Mouse (Mus musculus): ENCODE results near the gene Plekhf1. TPM values are rescaled to one million over a fixed set of nuclear protein-coding genes. Genes with fewer than 3 reads are reported as not detected.

Gene Plekhf1
- polyA plus RNA-seq, 1 experiment from 2014 or later, result 0.37 TPM

DNA sequence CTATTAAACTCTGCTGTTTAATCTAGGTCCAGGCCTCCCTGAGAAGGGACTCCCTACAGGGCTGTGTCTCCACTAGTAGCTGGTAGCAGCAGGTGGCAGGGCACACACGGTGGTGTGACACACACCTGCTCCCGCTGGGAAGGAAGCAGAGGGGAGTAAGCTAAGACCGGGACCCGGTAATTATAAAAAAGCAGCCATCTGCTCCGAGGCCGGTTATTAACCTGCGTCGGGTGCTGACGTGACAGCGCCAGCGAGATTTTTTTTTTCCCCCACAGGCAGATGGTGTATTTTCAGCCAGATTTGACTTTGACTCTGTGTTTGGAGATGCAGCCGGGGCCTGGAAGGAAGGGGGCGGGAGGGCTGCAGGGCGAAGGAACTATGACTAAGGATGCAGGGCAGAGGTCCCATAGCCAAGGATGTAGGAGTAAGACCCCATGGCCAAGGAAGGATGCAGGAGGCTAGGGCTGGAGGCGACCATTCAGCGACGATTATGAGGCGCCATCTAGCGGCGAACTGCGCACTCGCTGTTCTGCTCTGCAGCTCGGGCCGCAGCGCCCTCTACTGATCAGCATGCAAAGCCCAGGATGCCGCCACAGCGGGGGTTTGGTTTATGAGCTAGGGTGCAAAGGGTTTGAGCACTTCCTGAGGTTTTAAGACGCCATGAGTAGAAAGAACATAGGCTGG, 27.1 kb downstream of the Plekhf1 start:
- Histone ChIP-seq H3K4me2 (ENCODE audit: low read length) (peak overlapping the region; percentile 61), H3K36me3 (ENCODE audit: control insufficient read depth, insufficient read depth, low read length) (no peaks in the 10 kb centered on the region), H3K4me3 (replicated peaks; ENCODE audit: low read depth, low read length) (peak overlapping the region; percentile 35), H3K4me1 (ENCODE audit: control insufficient read depth, insufficient read depth, low read length) (no peaks in the 10 kb centered on the region), H3K27me3 (ENCODE audit: control insufficient read depth, insufficient read depth, low read length) (no peaks in the 10 kb centered on the region), H3K27ac (replicated peaks; ENCODE audit: low read depth, low read length) (peak overlapping the region; percentile 58; the same call in 1 of the 2 replicates), H3K9me3 (ENCODE audit: control insufficient read depth, low read length) (no peaks in the 10 kb centered on the region), H3K9ac (replicated peaks; ENCODE audit: low read length) (peak overlapping the region; percentile 59)
- DNase-seq, result peak; percentile 95
- peak; percentile 93 for ATAC-seq (ENCODE audit: low FRiP score, low TSS enrichment)
- 2% methylated on average over 28 of the region's 28 CpGs for WGBS

DNA sequence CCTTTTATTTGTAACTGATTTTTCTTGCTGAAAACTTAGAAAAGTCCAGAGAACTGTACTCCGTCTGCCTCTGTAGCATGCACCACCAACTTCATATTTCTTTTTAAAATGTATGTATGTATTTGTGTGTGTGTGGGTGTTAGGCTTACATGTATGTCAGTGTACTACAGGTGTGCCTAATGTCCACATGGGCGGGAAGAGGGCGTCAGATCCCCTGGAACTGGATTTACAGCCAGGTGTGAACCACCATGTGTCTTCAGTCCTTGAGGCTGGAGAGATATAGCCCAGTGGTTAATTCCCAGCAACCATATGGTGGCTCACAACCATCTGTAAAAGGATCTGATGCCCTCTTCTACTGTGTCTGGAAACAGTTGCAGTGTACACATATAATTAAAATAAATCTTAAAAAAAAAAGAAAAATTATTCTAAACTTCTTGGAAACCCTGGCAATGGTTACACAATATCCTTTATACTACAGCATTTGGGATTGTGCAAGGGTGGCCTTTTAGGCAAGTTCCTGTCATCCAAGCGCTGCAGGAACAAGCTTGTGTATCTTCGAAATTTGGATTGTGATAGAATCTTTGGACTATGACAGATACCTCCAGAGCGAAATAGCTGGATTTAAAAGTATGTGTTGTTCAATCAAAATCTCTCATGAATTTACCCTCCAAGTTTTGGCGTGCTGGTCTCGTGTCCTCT, 27.8 kb downstream of the Plekhf1 start:
- Histone ChIP-seq H3K27me3 (ENCODE audit: control insufficient read depth, insufficient read depth, low read length) (no peaks in the 10 kb centered on the region), H3K36me3 (ENCODE audit: control insufficient read depth, insufficient read depth, low read length) (0 out of 2 replicates have a peak, but pooled peaks cover 1% of the 10 kb centered on the region), H3K4me3 (replicated peaks; ENCODE audit: low read depth, low read length) (peak overlapping the region; percentile 35), H3K4me2 (ENCODE audit: low read length) (peak overlapping the region; percentile 61), H3K9ac (replicated peaks; ENCODE audit: low read length) (no peak overlapping the region; the same call in 1 of the 2 replicates), H3K4me1 (ENCODE audit: control insufficient read depth, insufficient read depth, low read length) (no peaks in the 10 kb centered on the region), H3K27ac (replicated peaks; ENCODE audit: low read depth, low read length) (peak overlapping the region; percentile 58; the same call in 1 of the 2 replicates), H3K9me3 (ENCODE audit: control insufficient read depth, low read length) (no peaks in the 10 kb centered on the region)
- ATAC-seq (ENCODE audit: low FRiP score, low TSS enrichment), result no peak
- WGBS, result 69% methylated on average over 8 of the region's 8 CpGs
- no peak for DNase-seq

DNA sequence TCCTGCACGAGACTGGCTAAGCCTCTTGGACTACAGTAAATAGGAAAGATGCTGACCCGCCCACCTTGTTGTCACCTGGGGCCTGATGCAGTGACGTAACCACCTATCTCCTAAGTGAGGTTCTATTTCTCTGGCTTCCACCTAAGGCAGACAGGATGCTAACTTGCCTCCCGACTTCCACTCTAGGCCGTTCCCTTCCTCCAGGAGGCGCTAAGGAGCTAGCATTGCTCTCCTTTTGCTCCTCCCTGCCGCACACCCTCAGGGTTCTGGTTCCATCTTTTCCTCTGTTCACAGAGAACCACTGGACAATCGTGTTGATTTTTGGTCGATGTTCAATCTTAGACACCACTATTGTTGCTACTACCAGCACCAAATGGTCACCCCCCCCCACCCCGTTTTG, 36.2 kb downstream of the Plekhf1 start:
- peak; percentile 10 for DNase-seq
- H3K27ac ChIP-seq (replicated peaks; ENCODE audit: low read depth, low read length), result no peak overlapping the region
- H3K4me2 ChIP-seq (ENCODE audit: low read length), result no peak overlapping the region
- no peaks in the 10 kb centered on the region for H3K9me3 ChIP-seq (ENCODE audit: control insufficient read depth, low read length)
- H3K4me1 ChIP-seq (ENCODE audit: control insufficient read depth, insufficient read depth, low read length), result no peaks in the 10 kb centered on the region
- no peak overlapping the region for H3K4me3 ChIP-seq (replicated peaks; ENCODE audit: low read depth, low read length)
- no peaks in the 10 kb centered on the region for H3K27me3 ChIP-seq (ENCODE audit: control insufficient read depth, insufficient read depth, low read length)
- H3K9ac ChIP-seq (replicated peaks; ENCODE audit: low read length), result no peak overlapping the region
- H3K36me3 ChIP-seq (ENCODE audit: control insufficient read depth, insufficient read depth, low read length), result 0 out of 2 replicates have a peak, but pooled peaks cover 10% of the 10 kb centered on the region
- ATAC-seq (ENCODE audit: low FRiP score, low TSS enrichment), result no peak
- WGBS, result 42% methylated on average over 10 of the region's 10 CpGs

DNA sequence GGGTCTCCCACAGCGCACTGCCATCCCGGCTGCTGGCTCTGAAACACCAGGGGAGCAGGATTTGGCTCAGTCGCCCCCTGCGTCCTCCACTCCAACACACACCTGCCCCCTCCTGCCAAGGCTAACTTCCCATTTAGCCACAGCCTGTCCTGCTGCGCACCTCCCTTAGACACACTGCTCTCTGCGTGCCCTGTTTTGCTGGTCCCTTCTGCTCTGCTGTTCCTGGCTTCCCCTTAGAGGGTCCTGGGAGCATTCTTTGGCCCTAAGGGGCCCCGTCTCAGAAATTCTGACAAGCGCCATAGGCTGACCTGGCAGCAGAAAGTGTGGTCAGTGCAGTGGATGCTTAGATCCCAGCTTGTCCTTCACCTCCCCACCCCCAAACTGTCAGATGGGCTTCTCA, 36.7 kb downstream of the Plekhf1 start:
- Histone ChIP-seq H3K36me3 (ENCODE audit: control insufficient read depth, insufficient read depth, low read length) (0 out of 2 replicates have a peak, but pooled peaks cover 10% of the 10 kb centered on the region), H3K4me2 (ENCODE audit: low read length) (no peak overlapping the region), H3K9ac (replicated peaks; ENCODE audit: low read length) (no peak overlapping the region), H3K9me3 (ENCODE audit: control insufficient read depth, low read length) (no peaks in the 10 kb centered on the region), H3K27me3 (ENCODE audit: control insufficient read depth, insufficient read depth, low read length) (no peaks in the 10 kb centered on the region), H3K27ac (replicated peaks; ENCODE audit: low read depth, low read length) (no peak overlapping the region), H3K4me1 (ENCODE audit: control insufficient read depth, insufficient read depth, low read length) (no peaks in the 10 kb centered on the region), H3K4me3 (replicated peaks; ENCODE audit: low read depth, low read length) (no peak overlapping the region)
- ATAC-seq (ENCODE audit: low FRiP score, low TSS enrichment) (no peak), DNase-seq (no peak)
- whole genome bisulfite sequencing, result 58% methylated on average over 8 of the region's 8 CpGs

- Histone ChIP-seq H3K4me2 (ENCODE audit: low read length) (no peak overlapping the region), H3K9ac (replicated peaks; ENCODE audit: low read length) (no peak overlapping the region), H3K4me1 (ENCODE audit: control insufficient read depth, insufficient read depth, low read length) (no peaks in the 10 kb centered on the region), H3K27me3 (ENCODE audit: control insufficient read depth, insufficient read depth, low read length) (no peaks in the 10 kb centered on the region), H3K9me3 (ENCODE audit: control insufficient read depth, low read length) (no peaks in the 10 kb centered on the region), H3K36me3 (ENCODE audit: control insufficient read depth, insufficient read depth, low read length) (0 out of 2 replicates have a peak, but pooled peaks cover 10% of the 10 kb centered on the region), H3K27ac (replicated peaks; ENCODE audit: low read depth, low read length) (no peak overlapping the region), H3K4me3 (replicated peaks; ENCODE audit: low read depth, low read length) (no peak overlapping the region)
- WGBS, result 90% methylated on average over 8 of the region's 8 CpGs
- ATAC-seq (ENCODE audit: low FRiP score, low TSS enrichment) (no peak), DNase-seq (no peak)
Measured at GRCm38 (mm10) chr7:38190056-38190835, 37.6 kb downstream of the Plekhf1 start.

DNA sequence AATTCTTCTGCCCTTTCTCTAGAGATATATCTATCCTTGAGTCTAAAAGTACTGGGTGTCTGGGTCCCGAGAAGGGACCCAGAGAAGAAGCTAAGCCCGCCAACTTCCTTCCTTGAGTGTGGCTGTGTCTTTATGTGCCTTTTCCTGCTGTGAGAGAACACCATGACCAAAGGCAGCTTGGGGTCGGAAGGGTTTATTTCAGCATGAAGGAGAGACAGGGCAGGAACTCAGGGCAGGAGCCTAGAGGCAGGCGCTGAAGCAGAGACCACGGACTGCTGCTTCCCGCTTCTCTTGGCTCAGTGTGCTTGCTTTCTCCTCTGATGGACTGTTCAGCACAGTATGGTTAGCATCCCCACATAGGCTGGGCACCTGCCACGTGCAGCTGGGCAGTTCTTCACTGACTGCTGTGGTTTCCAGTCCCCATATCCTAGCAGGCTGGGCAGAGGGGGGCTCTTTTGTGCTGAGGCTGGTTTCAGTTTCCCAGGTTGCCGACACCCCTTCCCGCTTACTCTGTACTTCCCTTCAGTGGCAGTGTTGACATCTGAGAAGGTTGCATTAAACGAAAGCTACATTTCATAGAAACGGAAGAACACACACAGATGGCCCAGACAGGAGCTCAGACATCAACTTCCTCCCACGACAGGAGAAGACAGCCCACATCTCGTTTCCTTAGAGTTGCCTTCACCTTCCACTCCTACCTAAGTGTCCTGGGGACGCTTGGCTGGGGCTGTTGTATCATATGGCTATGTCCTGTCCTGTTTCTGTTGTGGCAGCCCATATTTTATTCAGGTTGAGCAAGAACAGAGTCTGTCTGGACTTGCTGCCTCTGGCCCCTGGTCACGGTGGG, 38.5 kb downstream of the Plekhf1 start:
- Histone ChIP-seq H3K36me3 (ENCODE audit: control insufficient read depth, insufficient read depth, low read length) (0 out of 2 replicates have a peak, but pooled peaks cover 5% of the 10 kb centered on the region), H3K9ac (replicated peaks; ENCODE audit: low read length) (no peak overlapping the region), H3K4me1 (ENCODE audit: control insufficient read depth, insufficient read depth, low read length) (peaks cover 3% of the 10 kb centered on the region; the same call in 1 of the 2 replicates), H3K9me3 (ENCODE audit: control insufficient read depth, low read length) (no peaks in the 10 kb centered on the region), H3K27ac (replicated peaks; ENCODE audit: low read depth, low read length) (no peak overlapping the region), H3K4me3 (replicated peaks; ENCODE audit: low read depth, low read length) (no peak overlapping the region), H3K27me3 (ENCODE audit: control insufficient read depth, insufficient read depth, low read length) (no peaks in the 10 kb centered on the region), H3K4me2 (ENCODE audit: low read length) (no peak overlapping the region)
- ATAC-seq (ENCODE audit: low FRiP score, low TSS enrichment), result no peak
- 86% methylated on average over 15 of the region's 15 CpGs for WGBS
- DNase-seq, result no peak

DNA sequence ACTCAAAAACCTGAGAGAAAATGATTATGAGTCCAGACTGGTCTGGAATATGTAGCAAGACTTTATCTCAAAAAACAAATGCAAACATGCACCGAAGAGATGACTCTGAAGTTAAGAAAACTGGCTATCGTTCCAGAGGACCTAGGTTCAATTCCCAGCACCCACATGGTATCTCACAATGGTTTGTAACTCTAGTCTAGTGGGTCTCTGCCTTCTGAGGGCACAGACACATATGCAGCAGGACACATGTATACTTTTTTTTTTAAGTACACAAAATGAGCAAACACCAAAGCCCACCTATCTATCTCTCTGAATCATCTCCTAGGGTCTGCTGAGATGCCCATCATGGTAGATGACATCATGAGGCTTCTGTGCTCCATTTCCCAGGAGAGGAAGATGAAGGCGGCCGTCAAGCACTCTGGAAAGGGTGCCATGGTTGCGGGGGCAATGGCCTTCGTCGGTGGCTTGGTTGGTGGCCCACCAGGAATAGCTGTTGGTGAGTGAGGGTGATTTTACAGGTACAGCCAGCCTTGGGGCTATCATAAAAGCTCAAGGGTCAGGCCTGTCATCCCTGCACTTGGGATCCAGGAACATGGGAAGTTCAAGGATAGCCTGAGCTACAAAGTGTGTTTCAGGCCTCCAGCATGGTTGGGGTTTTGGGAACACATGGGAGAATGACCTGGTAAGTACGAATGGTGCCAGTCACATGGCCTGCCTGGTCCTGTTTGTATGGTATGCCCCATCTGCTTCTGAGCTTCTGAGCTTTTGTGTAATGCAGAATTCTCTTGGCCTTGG, 39.3 kb downstream of the Plekhf1 start:
- Histone ChIP-seq H3K9ac (replicated peaks; ENCODE audit: low read length) (no peak overlapping the region), H3K4me2 (ENCODE audit: low read length) (no peak overlapping the region), H3K36me3 (ENCODE audit: control insufficient read depth, insufficient read depth, low read length) (0 out of 2 replicates have a peak, but pooled peaks cover 5% of the 10 kb centered on the region), H3K4me1 (ENCODE audit: control insufficient read depth, insufficient read depth, low read length) (peaks cover 7% of the 10 kb centered on the region; the same call in 1 of the 2 replicates), H3K27me3 (ENCODE audit: control insufficient read depth, insufficient read depth, low read length) (no peaks in the 10 kb centered on the region), H3K27ac (replicated peaks; ENCODE audit: low read depth, low read length) (no peak overlapping the region), H3K4me3 (replicated peaks; ENCODE audit: low read depth, low read length) (no peak overlapping the region), H3K9me3 (ENCODE audit: control insufficient read depth, low read length) (no peaks in the 10 kb centered on the region)
- WGBS, result 92% methylated on average over 8 of the region's 8 CpGs
- ATAC-seq (ENCODE audit: low FRiP score, low TSS enrichment) (no peak), DNase-seq (no peak)
